Mouse (Mus musculus): ENCODE measurements around the gene F3. TPM values are rescaled to one million over a fixed set of nuclear protein-coding genes. Genes with fewer than 3 reads are reported as not detected.

The F3 gene
- 10 to 100 TPM in 1 of 2 experiments, 1 to 10 TPM in 1; 1.9 to 32.5 TPM for polyA plus RNA-seq (2012; fragmentation: generic; extraction: Trizol)

GRCm38 (mm10) chr3:121722971-121723844, at the start of gene F3:
F3 (plus strand) TSS chr3:121723537.

Other genes with a start within 250 kb of the F3 start
- 1 to 10 TPM in 1 of 2 experiments, under 1 TPM in 1; 0.04 to 2.5 TPM for gene Slc44a3, start 191.1 kb upstream of the F3 start, polyA plus RNA-seq (2012; fragmentation: generic; extraction: Trizol)
- gene 4930432M17Rik, start 52.8 kb upstream of the F3 start, polyA plus RNA-seq (2012; fragmentation: generic; extraction: Trizol): not detected
- 10 to 100 TPM in 1 of 2 experiments, 1 to 10 TPM in 1; 1.4 to 20.4 TPM for gene Abcd3, start 91.8 kb downstream of the F3 start, polyA plus RNA-seq (2012; fragmentation: generic; extraction: Trizol)
- 1 to 10 TPM in 1 of 2 experiments, under 1 TPM in 1; 0.18 to 3.7 TPM for gene Arhgap29, start 229.0 kb downstream of the F3 start, polyA plus RNA-seq (2012; fragmentation: generic; extraction: Trizol)

Data from C3H10T1/2 (cell line).